In genomic region chr1:194315593-194315992, GRCm38 (mm10) we compare ENCODE assay signal across 28 mouse cellular contexts.
"Had no signal": no experiment of that assay in that cellular context is flagged by ENCODE, and none has a peak within 500 bp of the region (broad histone marks: within the 10 kb centered on the region; RNA-seq: fewer than 3 reads in every experiment).

No protein-coding gene starts in this region.

- H3K27me3 ChIP-seq: hindbrain, embryonic 12.5 days; intestine, embryonic 15.5 days; limb, embryonic 12.5 days; liver, embryonic 13.5 days; liver, embryonic 15.5 days had no signal

- H3K36me3 ChIP-seq: heart, embryonic 10.5 days; heart, embryonic 12.5 days; hindbrain, embryonic 10.5 days; hindbrain, embryonic 12.5 days; intestine, embryonic 15.5 days; limb, embryonic 10.5 days; limb, embryonic 12.5 days; liver, embryonic 13.5 days; liver, embryonic 15.5 days had no signal

- H3K4me3 ChIP-seq: heart, embryonic 10.5 days; heart, embryonic 12.5 days; hindbrain, embryonic 10.5 days; hindbrain, embryonic 12.5 days; intestine, embryonic 15.5 days; left cerebral cortex, adult 2 months; limb, embryonic 10.5 days; limb, embryonic 12.5 days; liver, embryonic 13.5 days; liver, embryonic 15.5 days had no signal

- H3K4me2 ChIP-seq: heart, embryonic 12.5 days; hindbrain, embryonic 12.5 days; hindbrain, embryonic 14.5 days; intestine, embryonic 15.5 days; limb, embryonic 12.5 days; liver, embryonic 11.5 days; liver, embryonic 13.5 days; liver, embryonic 15.5 days had no signal

- H3K4me1 ChIP-seq: heart, embryonic 10.5 days; heart, embryonic 12.5 days; liver, embryonic 13.5 days; liver, embryonic 15.5 days had no signal

- H3K9ac ChIP-seq: heart, embryonic 12.5 days; hindbrain, embryonic 12.5 days; hindbrain, embryonic 14.5 days; intestine, embryonic 15.5 days; limb, embryonic 12.5 days; liver, embryonic 13.5 days; liver, embryonic 15.5 days; liver, postnatal 0 days had no signal

- DNase-seq: gastrocnemius, postnatal 10 days; gastrocnemius, postnatal 25 days; heart, adult 18-20 months; heart, postnatal 10 days; heart, postnatal 4 days; kidney, adult 18-20 months; kidney, adult 8-10 months; kidney, postnatal 10 days; kidney, postnatal 25 days; kidney, postnatal 4 days; layer of hippocampus, adult 9-11 months; liver; liver, embryonic 13.5 days; liver, postnatal 0 days had no signal

- ATAC-seq: hindbrain, embryonic 16.5 days; inflammation-experienced regulatory T-cells, adult 6 months; intestine, embryonic 15.5 days; intestine, postnatal 0 days; liver, postnatal 0 days had no signal

- H3K27ac ChIP-seq: heart, embryonic 10.5 days; hindbrain, embryonic 10.5 days; hindbrain, embryonic 12.5 days; hindbrain, embryonic 14.5 days; intestine, embryonic 15.5 days; limb, embryonic 10.5 days; limb, embryonic 12.5 days; liver, embryonic 13.5 days; liver, embryonic 15.5 days had no signal

- H3K9me3 ChIP-seq: heart, embryonic 10.5 days; heart, embryonic 12.5 days; hindbrain, embryonic 10.5 days; hindbrain, embryonic 12.5 days; intestine, embryonic 15.5 days; limb, embryonic 10.5 days; limb, embryonic 12.5 days; liver, embryonic 13.5 days; liver, embryonic 15.5 days had no signal
